Mouse (Mus musculus): ENCODE measurements around the gene Gm7138.
"Not testable (repeated sequence)": the region's sequence is repeated elsewhere in the genome, so short reads cannot be mapped to it uniquely, and the experiment has no call there.

GRCm38 (mm10) chr10:77750686-77751085 lies 26.1 kb downstream of the Gm7138 start:
- not testable (repeated sequence) for TF ChIP-seq CTCF (conservative IDR thresholded peaks at IDR 0.05; ENCODE audit: low read length); NANOG (IDR thresholded peaks at IDR 0.05; ENCODE audit: borderline replicate concordance, low read length); POU5F1 (IDR thresholded peaks at IDR 0.05; ENCODE audit: borderline replicate concordance, low read length)

Data from E14TG2a.4 (cell line).